Mouse (Mus musculus): ENCODE measurements around the gene Fga. TPM values are rescaled to one million over a fixed set of nuclear protein-coding genes. Genes with fewer than 3 reads are reported as not detected.

The Fga gene
- total and polyA plus RNA-seq, 2 experiments from 2014 or later = not detected

DNA sequence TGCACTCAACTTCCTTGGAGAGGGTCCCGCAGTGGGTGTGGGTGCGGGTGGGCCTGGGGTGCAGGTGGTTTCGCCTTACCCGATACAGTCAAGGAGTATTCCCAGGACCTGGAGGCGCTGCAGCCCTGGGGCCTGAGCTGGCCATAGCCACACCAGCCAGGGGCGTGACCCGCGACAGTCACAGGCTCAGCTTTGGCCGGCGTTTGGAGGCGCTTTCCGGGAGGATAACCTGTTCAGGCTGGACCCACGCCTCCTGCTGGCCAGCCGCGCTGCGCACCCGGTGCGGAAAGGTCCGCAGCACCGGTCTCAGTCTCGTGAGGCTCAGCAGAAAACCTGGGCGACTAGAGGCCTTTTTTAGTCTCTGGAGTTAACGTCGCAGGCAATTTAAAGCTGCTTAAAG lies 30.5 kb upstream of the Fga start:
- no peaks in the 10 kb centered on the region for H3K9me3 ChIP-seq (ENCODE audit: low read length)
- ATAC-seq (ENCODE audit: low FRiP score) (peak; percentile 55; the same call in 1 of the 2 replicates), DNase-seq (ENCODE audit: low spot score) (peak; percentile 59)
- H3K27me3 ChIP-seq (ENCODE audit: insufficient read depth, low read length) = 0 out of 2 replicates have a peak, but pooled peaks cover 5% of the 10 kb centered on the region
- peaks cover 5% of the 10 kb centered on the region; the same call in 1 of the 2 replicates for H3K4me1 ChIP-seq (ENCODE audit: insufficient read depth, low read length)
- peak overlapping the region; percentile 55 for H3K4me2 ChIP-seq (ENCODE audit: low read depth, low read length, poor library complexity, severe bottlenecking)
- peak overlapping the region; percentile 39; the same call in 1 of the 2 replicates for H3K9ac ChIP-seq (replicated peaks; ENCODE audit: low read length, poor library complexity, severe bottlenecking)
- no peak overlapping the region for H3K27ac ChIP-seq (ENCODE audit: low read depth, low read length)
- TF ChIP-seq CTCF (IDR thresholded peaks at IDR 0.05) = peak; percentile 79
- WGBS = 2% methylated on average over 24 of the region's 24 CpGs
- peak overlapping the region; percentile 25; the same call in 1 of the 2 replicates for H3K4me3 ChIP-seq (ENCODE audit: low read depth, low read length)
- no peaks in the 10 kb centered on the region for H3K36me3 ChIP-seq (ENCODE audit: insufficient read depth, low read length)

DNA sequence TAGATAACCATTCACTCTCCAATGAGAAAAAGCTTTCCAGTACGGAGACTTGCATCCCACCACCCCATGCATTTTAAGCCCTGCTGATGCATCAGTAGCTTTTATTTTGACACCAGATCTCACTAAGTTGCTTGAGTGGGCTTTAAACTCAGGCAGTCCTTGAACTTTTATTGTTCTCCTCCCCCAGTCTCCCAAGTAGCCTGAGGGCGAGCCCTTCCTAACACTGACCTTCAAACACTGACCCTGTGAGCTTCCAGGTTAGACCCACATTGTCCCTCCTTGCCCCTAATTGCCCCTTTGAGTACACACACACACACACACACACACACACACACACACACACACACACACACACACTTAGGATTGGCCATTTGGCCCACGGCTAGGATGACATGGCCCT lies 29.2 kb upstream of the Fga start:
- 85% methylated on average over 3 of the region's 3 CpGs for WGBS

DNA sequence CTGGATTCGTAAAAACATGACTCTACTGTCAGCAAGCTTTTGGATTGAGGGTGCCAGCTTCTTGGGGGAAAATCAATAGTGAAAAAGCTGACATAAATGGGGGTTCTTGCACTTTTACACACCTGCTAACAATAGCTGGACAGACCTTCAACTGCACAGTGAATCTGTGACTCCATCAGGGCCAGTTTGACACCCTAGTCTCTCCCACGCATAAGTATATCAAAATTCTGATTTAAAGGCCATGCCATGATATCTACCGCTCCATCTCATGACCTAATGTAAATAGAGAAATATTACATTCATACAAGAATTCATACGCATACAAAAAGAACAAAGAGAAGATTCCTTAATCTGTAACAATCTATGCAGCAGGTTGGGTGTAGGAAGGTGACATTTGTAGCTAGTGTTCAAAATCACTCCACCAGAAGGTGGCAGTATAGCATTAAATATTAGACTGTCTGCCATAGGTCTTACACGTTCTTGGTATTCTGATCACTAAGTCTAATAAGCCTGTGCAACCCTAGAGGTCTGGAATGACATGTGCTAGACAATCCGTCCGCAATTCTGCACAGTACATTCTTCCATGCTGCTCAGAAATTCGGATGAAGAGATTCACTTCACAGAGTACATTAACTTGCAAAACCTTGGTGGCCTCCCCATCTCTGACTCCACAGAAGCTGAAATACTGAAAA lies 27.0 kb upstream of the Fga start:
- H3K4me1 ChIP-seq (ENCODE audit: insufficient read depth, low read length) = peaks cover 5% of the 10 kb centered on the region; the same call in 1 of the 2 replicates
- DNase-seq (ENCODE audit: low spot score) = peak; percentile 94
- H3K4me3 ChIP-seq (ENCODE audit: low read depth, low read length) = no peak overlapping the region
- no peak overlapping the region for H3K4me2 ChIP-seq (ENCODE audit: low read depth, low read length, poor library complexity, severe bottlenecking)
- ATAC-seq (ENCODE audit: low FRiP score) = peak; percentile 86
- WGBS = 29% methylated on average over 8 of the region's 8 CpGs
- 0 out of 2 replicates have a peak overlapping the region, but pooled peaks have one; percentile 13 for H3K9ac ChIP-seq (replicated peaks; ENCODE audit: low read length, poor library complexity, severe bottlenecking)
- H3K27me3 ChIP-seq (ENCODE audit: insufficient read depth, low read length) = 0 out of 2 replicates have a peak, but pooled peaks cover 5% of the 10 kb centered on the region
- H3K27ac ChIP-seq (ENCODE audit: low read depth, low read length) = no peak overlapping the region
- no peaks in the 10 kb centered on the region for H3K9me3 ChIP-seq (ENCODE audit: low read length)
- peak; percentile 87 for TF ChIP-seq CTCF (IDR thresholded peaks at IDR 0.05)
- no peaks in the 10 kb centered on the region for H3K36me3 ChIP-seq (ENCODE audit: insufficient read depth, low read length)

More for the DNA sequence above, 29.2 kb upstream of the Fga start:
- no peak overlapping the region for H3K4me2 ChIP-seq (ENCODE audit: low read depth, low read length, poor library complexity, severe bottlenecking)
- ATAC-seq (ENCODE audit: low FRiP score) (no peak), DNase-seq (ENCODE audit: low spot score) (no peak)
- H3K27me3 ChIP-seq (ENCODE audit: insufficient read depth, low read length) = 0 out of 2 replicates have a peak, but pooled peaks cover 5% of the 10 kb centered on the region
- TF ChIP-seq CTCF (IDR thresholded peaks at IDR 0.05) = no peak
- no peak overlapping the region for H3K27ac ChIP-seq (ENCODE audit: low read depth, low read length)
- no peak overlapping the region for H3K4me3 ChIP-seq (ENCODE audit: low read depth, low read length)
- H3K4me1 ChIP-seq (ENCODE audit: insufficient read depth, low read length) = peaks cover 5% of the 10 kb centered on the region; the same call in 1 of the 2 replicates
- no peak overlapping the region for H3K9ac ChIP-seq (replicated peaks; ENCODE audit: low read length, poor library complexity, severe bottlenecking)
- no peaks in the 10 kb centered on the region for H3K36me3 ChIP-seq (ENCODE audit: insufficient read depth, low read length)
- H3K9me3 ChIP-seq (ENCODE audit: low read length) = no peaks in the 10 kb centered on the region

DNA sequence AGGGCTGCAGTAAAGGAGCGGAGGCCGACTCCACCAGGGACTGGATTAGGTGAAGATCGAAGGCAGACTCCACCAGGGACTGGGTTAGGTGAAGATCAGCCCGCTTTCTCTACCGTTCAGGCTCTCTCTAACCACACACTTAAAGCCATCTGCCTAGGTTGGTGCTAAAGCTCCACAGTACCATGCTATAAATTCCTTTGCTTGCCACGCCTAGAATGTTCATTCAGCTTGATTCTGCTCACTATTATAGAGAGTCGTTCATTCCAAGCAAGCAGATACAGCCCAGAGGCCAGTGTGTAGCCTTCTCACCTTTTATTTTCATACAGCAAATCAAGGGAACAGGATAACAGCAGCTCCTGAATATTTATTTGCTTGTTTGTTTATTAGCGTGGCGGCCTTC lies 25.9 kb upstream of the Fga start:
- 0 out of 2 replicates have a peak, but pooled peaks cover 5% of the 10 kb centered on the region for H3K27me3 ChIP-seq (ENCODE audit: insufficient read depth, low read length)
- no peaks in the 10 kb centered on the region for H3K36me3 ChIP-seq (ENCODE audit: insufficient read depth, low read length)
- H3K4me3 ChIP-seq (ENCODE audit: low read depth, low read length) = no peak overlapping the region
- H3K9me3 ChIP-seq (ENCODE audit: low read length) = no peaks in the 10 kb centered on the region
- peaks cover 5% of the 10 kb centered on the region; the same call in 1 of the 2 replicates for H3K4me1 ChIP-seq (ENCODE audit: insufficient read depth, low read length)
- ATAC-seq (ENCODE audit: low FRiP score) = no peak
- H3K27ac ChIP-seq (ENCODE audit: low read depth, low read length) = no peak overlapping the region
- TF ChIP-seq CTCF (IDR thresholded peaks at IDR 0.05) = no peak
- no peak for DNase-seq (ENCODE audit: low spot score)
- H3K4me2 ChIP-seq (ENCODE audit: low read depth, low read length, poor library complexity, severe bottlenecking) = no peak overlapping the region
- 86% methylated on average over 9 of the region's 9 CpGs for WGBS
- no peak overlapping the region for H3K9ac ChIP-seq (replicated peaks; ENCODE audit: low read length, poor library complexity, severe bottlenecking)

DNA sequence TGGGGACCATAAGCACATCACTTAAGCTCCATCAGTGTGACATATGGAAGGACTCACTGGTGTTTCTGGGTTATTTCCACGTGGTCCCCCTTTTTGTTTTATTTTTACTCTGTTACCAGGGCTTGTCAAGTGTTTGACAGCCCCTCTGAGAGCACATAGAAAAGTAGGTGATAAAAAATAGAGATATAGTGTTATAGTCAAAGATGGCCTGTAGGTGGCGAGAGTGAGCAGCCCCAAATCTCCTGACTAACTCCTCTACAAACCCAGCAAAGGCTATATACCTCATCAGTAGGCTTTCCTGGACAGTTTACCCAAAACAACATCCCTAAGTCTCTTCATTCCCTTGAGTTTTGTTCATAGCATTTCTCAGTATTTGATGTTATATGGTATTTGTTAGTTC lies 23.7 kb upstream of the Fga start:
- Histone ChIP-seq H3K9ac (replicated peaks; ENCODE audit: low read length, poor library complexity, severe bottlenecking) (no peak overlapping the region), H3K27ac (ENCODE audit: low read depth, low read length) (no peak overlapping the region), H3K4me1 (ENCODE audit: insufficient read depth, low read length) (no peaks in the 10 kb centered on the region), H3K27me3 (ENCODE audit: insufficient read depth, low read length) (no peaks in the 10 kb centered on the region), H3K4me2 (ENCODE audit: low read depth, low read length, poor library complexity, severe bottlenecking) (no peak overlapping the region), H3K4me3 (ENCODE audit: low read depth, low read length) (no peak overlapping the region), H3K9me3 (ENCODE audit: low read length) (no peaks in the 10 kb centered on the region), H3K36me3 (ENCODE audit: insufficient read depth, low read length) (no peaks in the 10 kb centered on the region)
- no peak for ATAC-seq (ENCODE audit: low FRiP score)
- WGBS = 0% methylated on average over 2 of the region's 2 CpGs
- peak; percentile 58 for DNase-seq (ENCODE audit: low spot score)
- peak; percentile 81 for TF ChIP-seq CTCF (IDR thresholded peaks at IDR 0.05)

DNA sequence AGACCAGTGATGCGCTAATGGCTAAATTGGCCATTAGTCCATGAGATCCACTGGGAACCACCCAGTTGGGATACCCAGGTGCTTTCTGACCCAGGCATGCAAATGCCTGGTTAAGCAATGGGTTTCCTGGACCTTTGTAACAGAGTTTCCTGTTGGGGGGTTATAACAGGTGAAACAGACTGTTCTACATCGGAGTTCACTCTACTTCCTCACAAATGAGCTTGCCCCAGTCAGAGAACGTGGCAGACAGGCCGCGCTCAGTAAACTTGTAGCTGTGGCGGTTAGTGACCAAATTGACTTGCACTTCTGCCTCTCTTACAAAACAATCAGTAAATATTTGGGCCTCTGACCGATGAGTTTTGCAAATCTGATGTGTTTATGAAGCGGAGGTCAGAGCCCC lies 22.8 kb upstream of the Fga start:
- no peak for TF ChIP-seq CTCF (IDR thresholded peaks at IDR 0.05)
- no peaks in the 10 kb centered on the region for H3K36me3 ChIP-seq (ENCODE audit: insufficient read depth, low read length)
- H3K9me3 ChIP-seq (ENCODE audit: low read length) = no peaks in the 10 kb centered on the region
- no peak for DNase-seq (ENCODE audit: low spot score)
- H3K4me3 ChIP-seq (ENCODE audit: low read depth, low read length) = no peak overlapping the region
- no peaks in the 10 kb centered on the region for H3K27me3 ChIP-seq (ENCODE audit: insufficient read depth, low read length)
- ATAC-seq (ENCODE audit: low FRiP score) = no peak
- no peak overlapping the region for H3K27ac ChIP-seq (ENCODE audit: low read depth, low read length)
- 97% methylated on average over 8 of the region's 8 CpGs for WGBS
- H3K4me1 ChIP-seq (ENCODE audit: insufficient read depth, low read length) = no peaks in the 10 kb centered on the region
- no peak overlapping the region for H3K9ac ChIP-seq (replicated peaks; ENCODE audit: low read length, poor library complexity, severe bottlenecking)
- H3K4me2 ChIP-seq (ENCODE audit: low read depth, low read length, poor library complexity, severe bottlenecking) = no peak overlapping the region

Data from midbrain, postnatal 0 days (tissue).